Mouse (Mus musculus): ENCODE measurements around the gene Hydin.
A peak's percentile ranks its signal among the peaks of the same experiment; 100 is the strongest.
"Not testable (repeated sequence)": the region's sequence is repeated elsewhere in the genome, so short reads cannot be mapped to it uniquely, and the experiment has no call there.

Hydin gene

GRCm38 (mm10) chr8:110266741-110267140, at the start of gene Hydin:
Hydin (plus strand) TSS chr8:110266977.
- DNase-seq (ENCODE audit: low read depth, low spot score) = peak; percentile 93

- DNase-seq (ENCODE audit: low read depth, low spot score) = no peak
These were observed 49.6 kb upstream of the Hydin start for GRCm38 (mm10) chr8:110217198-110217597.

- peak; percentile 98 for DNase-seq (ENCODE audit: low read depth, low spot score)
These were observed 49.1 kb upstream of the Hydin start for GRCm38 (mm10) chr8:110217681-110218131.

GRCm38 (mm10) chr8:110218511-110218910, 48.3 kb upstream of the Hydin start:
- no peak for DNase-seq (ENCODE audit: low read depth, low spot score)

- no peak for DNase-seq (ENCODE audit: low read depth, low spot score)
These were observed 45.8 kb upstream of the Hydin start for GRCm38 (mm10) chr8:110220936-110221335.

- no peak for DNase-seq (ENCODE audit: low read depth, low spot score)
These were observed 36.0 kb upstream of the Hydin start for GRCm38 (mm10) chr8:110230803-110231202.

- DNase-seq (ENCODE audit: low read depth, low spot score) = no peak
These were observed 24.2 kb upstream of the Hydin start for GRCm38 (mm10) chr8:110242278-110243177.

GRCm38 (mm10) chr8:110244566-110244965, 22.2 kb upstream of the Hydin start:
- DNase-seq (ENCODE audit: low read depth, low spot score) = no peak

- DNase-seq (ENCODE audit: low read depth, low spot score) = peak; percentile 28
These were observed 19.5 kb upstream of the Hydin start for GRCm38 (mm10) chr8:110247238-110247637.

- DNase-seq (ENCODE audit: low read depth, low spot score) = no peak
These were observed 12.8 kb upstream of the Hydin start for GRCm38 (mm10) chr8:110253986-110254385.

- no peak for DNase-seq (ENCODE audit: low read depth, low spot score)
These were observed 926 bp upstream of the Hydin start for GRCm38 (mm10) chr8:110265796-110266305.

GRCm38 (mm10) chr8:110267268-110267667, 491 bp downstream of the Hydin start:
- no peak for DNase-seq (ENCODE audit: low read depth, low spot score)

- DNase-seq (ENCODE audit: low read depth, low spot score) = no peak
These were observed 3.9 kb downstream of the Hydin start for GRCm38 (mm10) chr8:110270659-110271058.

- DNase-seq (ENCODE audit: low read depth, low spot score) = no peak
These were observed 6.6 kb downstream of the Hydin start for GRCm38 (mm10) chr8:110273394-110273793.

GRCm38 (mm10) chr8:110275465-110276258, 8.9 kb downstream of the Hydin start:
- no peak for DNase-seq (ENCODE audit: low read depth, low spot score)

GRCm38 (mm10) chr8:110276259-110276560, 9.4 kb downstream of the Hydin start:
- DNase-seq (ENCODE audit: low read depth, low spot score) = no peak

GRCm38 (mm10) chr8:110312715-110313114, 45.9 kb downstream of the Hydin start:
- no peak for DNase-seq (ENCODE audit: low read depth, low spot score)

GRCm38 (mm10) chr8:110315826-110316225, 49.0 kb downstream of the Hydin start:
- DNase-seq (ENCODE audit: low read depth, low spot score) = no peak

GRCm38 (mm10) chr8:110319586-110319985, 52.8 kb downstream of the Hydin start:
- no peak for DNase-seq (ENCODE audit: low read depth, low spot score)

- no peak for DNase-seq (ENCODE audit: low read depth, low spot score)
These were observed 54.7 kb downstream of the Hydin start for GRCm38 (mm10) chr8:110321446-110321845.

GRCm38 (mm10) chr8:110323981-110324574, 57.3 kb downstream of the Hydin start:
- DNase-seq (ENCODE audit: low read depth, low spot score) = no peak

- DNase-seq (ENCODE audit: low read depth, low spot score) = not testable (repeated sequence)
These were observed 60.3 kb downstream of the Hydin start for GRCm38 (mm10) chr8:110327120-110327519.

Data from mesoderm, embryonic 11.5 days (tissue).